Mouse (Mus musculus) left cerebral cortex, adult 11 months (tissue): Measurements from ENCODE around the gene Ccdc181.

ENCODE experiments used
- DNase-seq: peaks from one replicate; pipeline ENCODE4 v3.0.0; 2022; ENCODE audit warnings: low spot score

The Ccdc181 gene

DNA sequence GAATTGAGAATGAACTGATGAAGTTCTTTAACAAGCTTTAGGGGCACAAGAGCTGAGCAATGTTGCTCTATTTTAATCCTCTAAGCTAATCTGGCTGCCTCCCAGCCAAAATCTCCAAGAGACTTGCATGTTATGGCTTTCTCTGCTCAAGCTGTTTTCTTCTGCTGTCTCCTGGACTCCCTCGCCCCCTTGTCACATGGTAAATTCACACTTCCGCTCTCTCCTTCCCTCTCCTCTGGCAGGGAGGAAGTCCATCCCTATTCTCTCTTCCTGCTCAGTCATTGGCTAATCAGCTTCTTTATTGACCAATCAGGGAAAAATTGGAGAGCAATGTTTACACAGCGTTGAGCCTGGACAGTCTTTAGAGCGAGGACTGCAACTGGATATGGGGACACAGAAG is 60.5 kb downstream of the Ccdc181 start:
- DNase-seq: peak; percentile 35
